Mouse (Mus musculus): ENCODE results near the gene Lrp8. TPM values are rescaled to one million over a fixed set of nuclear protein-coding genes. Genes with fewer than 3 reads are reported as not detected.

Lrp8 gene
- total RNA-seq (2021) = 1 to 10 TPM; 1.7 to 1.8 TPM

DNA sequence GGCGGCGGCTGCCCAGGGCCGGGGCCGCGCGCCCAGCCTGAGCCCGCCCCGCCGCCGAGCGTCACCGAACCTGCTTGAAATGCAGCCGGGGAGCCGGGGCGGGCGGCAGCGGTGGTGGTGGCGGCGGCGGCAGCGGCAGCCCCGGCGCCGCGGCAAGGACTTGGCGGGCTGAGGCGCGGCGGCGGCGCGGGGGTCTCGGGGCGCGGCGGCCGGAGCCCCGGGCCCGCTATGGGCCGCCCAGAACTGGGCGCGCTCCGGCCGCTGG, at the start of gene Lrp8:
Gene Lrp8 (plus strand): TSS at position 77 of the 265 bp plus-strand sequence.
- DNase-seq = no peak

DNA sequence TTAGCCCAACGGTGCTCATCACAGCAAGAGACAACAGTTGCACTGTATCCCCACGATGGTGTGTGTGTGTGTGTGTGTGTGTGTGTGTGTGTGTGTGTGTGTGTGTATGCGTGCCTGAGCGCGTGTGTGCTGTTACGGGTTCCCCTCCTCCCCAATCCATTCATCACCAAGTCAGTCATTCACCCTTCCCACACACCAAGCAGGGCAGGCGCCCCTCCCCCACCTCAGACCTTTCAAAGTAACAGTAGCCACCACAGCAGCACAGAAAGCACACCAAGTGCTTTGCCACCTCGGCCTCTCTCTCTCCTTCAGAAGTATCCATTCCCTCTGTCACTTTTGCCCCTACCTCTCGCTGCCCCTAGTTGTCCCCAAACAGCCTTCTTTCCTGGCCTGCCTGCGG, 45.8 kb upstream of the Lrp8 start:
- no peak for DNase-seq

DNA sequence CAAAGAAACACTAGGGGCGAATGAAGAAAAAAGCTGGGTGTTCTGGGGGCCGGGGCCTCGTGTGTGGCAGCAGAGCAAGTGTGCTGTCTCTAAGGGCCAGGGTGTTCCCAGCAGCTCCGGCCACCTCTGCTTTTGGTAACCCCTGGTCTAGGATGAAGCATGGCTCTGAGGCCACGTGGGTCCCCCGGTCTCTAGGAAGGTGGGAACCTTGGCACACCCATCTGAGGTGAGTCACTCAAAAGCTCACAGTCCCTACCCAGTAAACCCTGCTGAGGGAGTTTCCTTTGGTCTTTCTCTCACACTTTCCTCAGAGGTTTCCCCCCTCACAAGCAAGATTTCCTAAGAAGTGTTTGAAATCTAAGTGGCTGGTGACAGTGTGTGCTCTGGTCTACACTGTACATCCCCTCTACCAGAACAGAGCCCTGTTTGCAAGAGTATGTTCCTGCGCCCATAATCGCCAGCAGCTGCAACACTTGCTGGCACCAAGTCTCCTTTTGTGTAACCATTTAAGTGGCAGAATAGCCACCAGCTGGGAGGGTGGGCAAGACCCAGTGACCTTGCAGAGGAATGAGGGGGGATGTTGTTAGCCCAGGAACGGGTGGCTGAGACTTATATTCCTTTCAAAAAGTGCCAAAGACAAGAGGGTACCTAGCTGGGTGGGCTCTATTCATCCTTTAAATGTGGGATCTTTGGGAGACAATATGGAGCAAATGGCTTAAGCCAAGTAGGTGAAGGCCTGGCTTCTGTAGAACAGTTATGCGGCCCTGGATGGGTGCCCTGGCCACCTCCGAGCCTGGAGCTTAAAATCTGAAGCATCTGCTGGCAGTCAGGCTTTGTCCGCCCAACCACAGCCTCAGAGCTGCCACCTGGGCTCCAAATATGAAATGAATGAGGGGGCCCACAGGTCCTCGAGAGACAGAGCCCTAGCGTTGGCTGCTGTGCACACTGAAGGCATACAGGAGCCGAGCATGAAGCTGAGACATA, 44.3 kb upstream of the Lrp8 start:
- no peak for DNase-seq

DNA sequence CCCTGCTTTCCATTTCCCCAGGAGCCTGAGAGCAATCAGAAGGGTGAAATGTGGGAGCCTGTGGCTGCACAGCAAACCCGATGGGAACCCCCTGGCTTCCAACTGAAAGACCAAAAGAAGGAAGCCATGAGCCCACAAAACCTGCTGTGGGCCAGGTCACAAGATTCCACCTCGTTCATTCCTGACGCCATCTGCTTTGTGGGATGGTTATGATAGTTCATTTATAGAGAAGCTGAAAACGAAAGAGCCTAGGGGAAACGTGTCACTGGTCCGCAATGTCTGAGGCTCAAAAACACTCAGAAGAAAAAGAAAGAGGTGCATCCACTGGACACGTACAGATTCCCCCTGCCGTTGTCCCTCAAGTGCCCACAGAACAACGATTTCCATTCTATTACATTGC, 43.1 kb upstream of the Lrp8 start:
- no peak for DNase-seq

DNA sequence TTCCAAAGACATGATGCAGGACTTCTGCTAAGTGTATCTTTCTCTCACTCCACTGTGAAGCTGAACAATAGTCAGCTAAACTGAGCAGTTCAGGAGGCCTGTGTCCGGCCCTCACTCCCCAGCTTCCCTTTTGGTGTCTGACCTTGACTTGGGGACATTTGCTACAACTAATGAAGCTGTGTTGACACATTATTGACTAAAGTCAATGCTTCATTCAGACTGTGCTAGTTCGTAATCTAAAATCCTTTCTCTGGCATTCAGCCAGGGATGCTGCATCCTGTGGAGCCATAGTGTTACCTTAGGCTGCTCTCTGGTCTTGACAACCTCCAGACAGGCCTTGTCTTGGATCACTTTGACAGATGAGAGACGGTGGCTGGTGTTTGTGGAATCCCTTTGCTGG, 39.1 kb upstream of the Lrp8 start:
- no peak for DNase-seq

DNA sequence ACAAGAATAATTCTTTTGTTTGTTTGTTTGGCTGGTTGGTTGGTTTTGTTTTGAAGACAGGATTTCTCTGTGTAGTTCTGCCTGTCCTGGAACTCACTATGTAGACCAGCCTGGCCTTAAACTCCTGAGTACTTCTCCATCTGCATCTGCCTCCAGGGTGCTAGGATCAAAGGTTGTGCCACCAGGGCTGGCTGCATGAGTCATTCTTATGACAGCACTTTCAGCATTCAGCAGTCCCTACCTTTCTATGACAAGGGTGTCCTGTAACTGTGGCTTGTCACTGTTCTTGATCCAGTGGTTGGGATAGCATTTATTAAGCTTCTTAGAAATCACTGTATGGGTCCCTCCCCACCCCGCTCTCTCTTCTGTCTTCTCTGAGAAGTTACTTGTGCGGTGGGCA, 38.5 kb upstream of the Lrp8 start:
- no peak for DNase-seq

DNA sequence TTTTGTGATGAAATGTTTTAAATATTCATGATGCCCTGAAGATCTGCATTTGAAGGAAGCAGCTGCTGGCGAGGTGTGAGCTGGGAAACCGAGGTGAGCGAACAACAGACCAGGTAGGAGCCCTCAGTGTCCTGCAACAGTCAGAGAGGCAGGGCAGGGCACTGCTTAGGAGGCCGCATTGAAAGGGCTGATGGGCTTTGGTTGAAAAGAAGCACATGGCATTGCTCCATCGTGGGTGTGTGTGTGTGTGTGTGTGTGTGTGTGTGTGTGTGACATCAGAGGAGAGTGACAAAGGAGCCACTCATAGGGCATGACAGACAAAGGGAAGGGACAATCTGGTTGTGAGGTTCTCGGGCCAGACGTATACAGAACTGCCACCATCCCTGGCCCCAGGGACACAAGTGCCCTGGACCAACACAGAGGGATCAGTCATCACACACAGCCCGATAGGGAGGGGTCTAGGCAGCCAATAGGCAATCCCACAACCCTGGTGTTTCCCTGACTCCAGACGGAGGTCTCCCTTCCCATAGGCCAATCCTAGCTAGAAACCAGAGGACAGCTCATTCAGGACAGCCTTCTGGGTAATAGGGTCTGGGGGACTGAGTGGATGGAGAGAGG, 36.8 kb upstream of the Lrp8 start:
- DNase-seq = no peak

DNA sequence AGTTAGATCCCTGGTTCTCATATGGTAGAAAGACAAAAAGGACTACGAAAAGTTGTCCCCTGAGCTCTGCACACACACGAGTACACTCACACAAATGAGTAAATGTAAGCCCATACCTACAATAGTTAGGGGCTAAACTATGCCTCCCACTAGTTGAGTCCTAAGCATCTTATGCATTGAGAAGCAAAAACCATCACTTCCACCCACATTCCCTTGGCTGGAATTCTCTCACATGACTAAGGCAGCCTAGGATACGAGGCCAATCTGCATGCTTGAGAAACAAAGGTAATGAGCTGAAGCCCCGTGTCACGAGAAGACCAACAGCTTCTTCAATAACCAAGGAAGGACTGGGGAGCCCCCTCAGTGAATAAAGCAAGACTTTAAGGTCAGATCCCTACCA, 35.9 kb upstream of the Lrp8 start:
- DNase-seq = no peak

DNA sequence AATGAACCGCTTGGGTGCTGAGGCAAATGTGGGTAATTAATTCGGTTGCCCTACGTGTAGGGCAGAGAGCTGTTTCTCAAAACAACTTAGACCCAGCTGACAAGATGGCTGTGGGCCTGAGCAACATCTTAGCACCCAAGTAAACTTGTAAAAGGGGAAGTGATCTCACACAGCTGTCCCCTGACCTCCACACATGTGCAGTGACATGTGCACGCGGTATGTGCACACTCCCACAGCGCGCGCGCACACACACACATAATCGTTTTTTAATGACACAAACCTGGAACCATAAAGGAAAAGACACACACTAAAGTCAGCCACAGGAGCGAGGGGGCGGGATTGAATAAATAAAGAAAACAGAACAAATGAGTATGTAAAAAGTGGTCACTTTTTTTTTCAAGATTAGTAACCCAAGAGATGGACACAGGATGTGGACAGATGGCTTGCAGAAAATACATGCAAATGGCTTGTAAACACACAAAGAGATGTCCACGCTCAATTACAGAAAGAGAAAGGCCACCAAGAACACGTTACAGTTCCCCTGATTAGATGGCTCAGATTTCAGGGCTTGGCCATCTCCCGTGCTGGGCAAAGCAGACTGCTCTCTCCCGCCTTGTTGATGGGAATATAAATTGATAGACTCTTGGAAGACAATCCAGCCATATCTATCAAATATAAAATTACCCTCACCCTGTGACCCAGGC, 29.8 kb upstream of the Lrp8 start:
- no peak for DNase-seq

DNA sequence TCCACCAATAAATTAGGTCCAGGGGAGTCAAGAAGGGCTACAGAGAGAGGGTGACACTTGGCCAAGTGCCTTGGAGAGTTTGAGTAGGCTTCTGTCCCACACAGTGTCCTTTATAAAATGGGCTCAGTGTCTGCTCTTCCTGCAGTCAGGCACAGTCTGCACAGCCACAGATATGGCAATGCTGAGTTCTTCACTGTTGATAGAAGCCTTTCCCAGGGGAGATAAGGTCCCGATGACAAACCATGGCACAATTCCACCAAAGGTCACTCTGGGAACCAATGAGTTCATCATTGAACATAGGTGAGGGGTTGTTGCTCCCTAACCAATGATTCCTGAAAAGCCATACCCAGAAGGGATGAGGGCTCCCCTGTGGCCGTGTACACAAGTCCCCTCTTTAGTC, 27.2 kb upstream of the Lrp8 start:
- DNase-seq = no peak

DNA sequence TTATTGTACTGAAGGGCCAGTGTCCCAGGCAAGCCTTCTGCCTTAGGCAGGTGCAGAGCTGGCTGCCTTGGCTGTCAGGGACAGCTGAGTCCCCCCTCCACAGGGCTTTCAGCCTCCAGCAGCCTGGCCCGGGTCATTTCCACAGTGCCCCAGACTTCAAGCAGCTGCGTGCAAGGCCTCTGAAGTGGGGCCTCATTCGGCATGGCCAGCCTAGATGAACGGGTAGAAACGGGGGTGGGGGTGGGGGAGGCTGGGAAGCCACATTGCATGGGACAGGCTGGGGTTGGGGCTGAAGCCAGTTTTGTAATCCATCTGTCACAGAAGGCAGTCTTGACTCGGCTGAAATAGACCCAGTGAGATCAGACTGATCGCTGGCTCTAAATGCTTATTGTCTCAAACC, 26.4 kb upstream of the Lrp8 start:
- DNase-seq = no peak

DNA sequence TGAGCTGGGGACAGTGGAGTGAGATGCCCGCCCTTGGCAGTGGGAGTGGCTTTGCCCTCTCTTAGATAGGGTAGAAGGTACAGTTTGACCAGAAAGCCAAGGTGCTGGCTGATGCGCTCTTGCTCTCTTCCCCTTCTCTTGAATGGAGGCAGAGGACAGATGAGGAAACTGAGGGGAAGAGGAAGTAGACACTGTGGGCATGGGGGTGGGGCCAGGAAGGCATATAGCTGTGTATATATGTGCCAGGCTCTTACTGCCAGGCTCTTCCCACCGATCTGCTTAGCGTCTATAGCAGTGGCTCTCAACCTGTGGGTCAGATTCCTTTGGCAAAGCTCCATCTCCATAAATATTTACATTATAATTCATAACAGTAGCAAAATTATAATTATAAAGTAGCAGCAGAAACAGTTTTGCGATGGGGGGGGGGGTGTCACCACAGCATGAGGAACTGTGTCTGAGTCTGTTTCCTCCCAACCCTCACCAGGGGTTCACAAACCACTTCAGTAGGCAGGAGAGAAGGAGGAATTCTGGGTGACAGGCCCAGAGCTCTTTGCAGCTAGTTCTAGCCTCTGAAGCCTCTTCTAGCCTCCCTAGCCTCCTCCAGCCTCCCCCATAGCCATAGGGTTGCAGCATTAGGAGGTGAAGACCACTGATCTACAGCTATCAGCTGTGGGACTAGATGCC, 24.9 kb upstream of the Lrp8 start:
- no peak for DNase-seq

DNA sequence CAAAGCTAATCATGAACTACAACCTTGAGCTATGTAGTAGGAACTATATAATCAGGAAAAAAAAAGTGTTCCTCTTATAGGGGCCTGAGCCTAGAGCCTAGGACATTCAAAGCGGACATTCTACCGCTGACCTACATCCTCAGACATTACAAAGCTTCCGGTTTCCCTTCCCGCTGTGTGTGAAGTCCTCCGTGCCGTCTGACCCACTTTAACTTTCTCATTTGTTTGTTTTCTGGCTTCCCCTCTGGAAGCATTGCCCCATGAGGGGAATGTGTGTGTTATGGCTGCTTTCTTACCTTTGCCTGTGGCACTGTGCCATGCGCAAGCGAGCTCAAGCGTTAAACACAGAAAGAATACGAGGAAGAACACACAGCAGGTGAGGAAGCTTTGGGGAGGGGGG, 18.5 kb upstream of the Lrp8 start:
- no peak for DNase-seq

DNA sequence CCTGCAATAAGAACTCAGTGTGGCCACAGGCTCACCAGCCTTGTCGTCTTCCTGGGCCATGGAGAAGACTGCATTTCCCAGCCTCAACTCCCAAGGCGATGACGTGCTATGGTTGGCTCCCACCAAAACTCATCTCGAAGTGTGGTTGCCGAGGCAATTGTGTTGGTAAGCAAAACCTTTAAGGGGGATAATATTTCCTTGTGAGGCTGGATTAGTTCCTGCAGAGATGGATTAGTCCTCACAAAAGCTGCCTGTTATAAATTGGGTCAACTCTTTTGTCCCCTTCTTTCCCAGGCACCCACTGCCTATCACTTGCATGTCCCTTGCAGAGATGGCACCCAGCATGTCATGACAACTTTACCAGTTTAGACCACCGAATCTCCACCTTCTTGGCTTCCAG, 13.2 kb upstream of the Lrp8 start:
- DNase-seq = no peak

DNA sequence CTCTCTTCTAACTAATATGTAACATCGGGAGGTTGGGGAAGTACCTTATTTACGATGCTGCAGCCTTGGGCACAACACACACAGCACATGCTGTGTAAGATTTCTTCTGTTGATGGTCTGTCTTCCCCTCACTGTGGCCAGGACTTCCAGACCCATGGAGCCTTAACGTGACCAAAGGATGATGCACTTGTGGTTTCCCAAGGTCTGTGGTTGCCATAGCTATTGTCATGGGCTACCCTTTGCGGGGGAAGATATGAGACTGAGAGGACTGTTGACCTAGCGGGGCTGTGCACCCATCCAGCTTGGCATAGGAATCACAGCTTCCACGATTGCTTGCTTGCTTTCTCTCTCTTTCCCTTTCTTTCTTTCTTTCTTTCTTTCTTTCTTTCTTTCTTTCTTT, 1.3 kb upstream of the Lrp8 start:
- no peak for DNase-seq

DNA sequence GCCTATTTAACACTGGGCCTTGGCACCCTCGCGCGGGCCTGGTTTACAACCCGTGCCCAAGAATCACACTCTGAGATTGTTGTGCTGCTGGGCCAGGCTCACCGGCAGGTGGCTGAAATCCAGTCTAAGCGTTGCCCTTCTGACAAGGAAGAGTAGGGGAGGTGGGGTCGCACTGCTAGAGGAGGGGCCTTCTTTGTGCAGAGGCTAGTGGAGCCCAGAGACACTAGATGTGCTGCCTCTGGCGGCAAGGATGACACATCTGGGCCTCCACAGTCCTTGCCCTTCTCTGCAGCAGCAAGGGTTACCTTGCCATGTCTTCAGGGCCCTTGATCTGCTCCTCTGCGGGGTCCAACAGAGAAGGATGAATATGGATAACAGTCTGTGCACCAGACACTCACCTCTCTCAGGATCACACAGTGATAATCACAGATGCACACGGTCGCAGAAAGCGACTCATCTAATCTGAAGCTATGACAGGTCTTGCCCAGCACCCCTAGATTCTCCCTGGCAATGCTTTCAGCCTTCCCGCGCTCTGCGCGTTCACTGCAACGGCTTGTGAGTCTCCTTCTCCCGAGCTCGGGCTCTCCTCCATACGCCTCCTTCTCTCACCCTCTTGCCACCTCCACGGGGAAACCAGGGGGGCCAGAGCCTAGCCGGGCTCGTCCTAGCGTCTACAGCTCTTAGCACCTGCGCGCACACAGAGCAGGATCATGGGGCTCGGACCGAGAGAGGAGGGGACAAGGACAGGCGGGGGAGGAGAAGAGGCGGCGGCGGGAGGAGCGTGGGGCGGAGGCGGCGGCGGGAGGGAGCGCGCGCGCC, 486 bp upstream of the Lrp8 start:
- DNase-seq = peak; percentile 74

DNA sequence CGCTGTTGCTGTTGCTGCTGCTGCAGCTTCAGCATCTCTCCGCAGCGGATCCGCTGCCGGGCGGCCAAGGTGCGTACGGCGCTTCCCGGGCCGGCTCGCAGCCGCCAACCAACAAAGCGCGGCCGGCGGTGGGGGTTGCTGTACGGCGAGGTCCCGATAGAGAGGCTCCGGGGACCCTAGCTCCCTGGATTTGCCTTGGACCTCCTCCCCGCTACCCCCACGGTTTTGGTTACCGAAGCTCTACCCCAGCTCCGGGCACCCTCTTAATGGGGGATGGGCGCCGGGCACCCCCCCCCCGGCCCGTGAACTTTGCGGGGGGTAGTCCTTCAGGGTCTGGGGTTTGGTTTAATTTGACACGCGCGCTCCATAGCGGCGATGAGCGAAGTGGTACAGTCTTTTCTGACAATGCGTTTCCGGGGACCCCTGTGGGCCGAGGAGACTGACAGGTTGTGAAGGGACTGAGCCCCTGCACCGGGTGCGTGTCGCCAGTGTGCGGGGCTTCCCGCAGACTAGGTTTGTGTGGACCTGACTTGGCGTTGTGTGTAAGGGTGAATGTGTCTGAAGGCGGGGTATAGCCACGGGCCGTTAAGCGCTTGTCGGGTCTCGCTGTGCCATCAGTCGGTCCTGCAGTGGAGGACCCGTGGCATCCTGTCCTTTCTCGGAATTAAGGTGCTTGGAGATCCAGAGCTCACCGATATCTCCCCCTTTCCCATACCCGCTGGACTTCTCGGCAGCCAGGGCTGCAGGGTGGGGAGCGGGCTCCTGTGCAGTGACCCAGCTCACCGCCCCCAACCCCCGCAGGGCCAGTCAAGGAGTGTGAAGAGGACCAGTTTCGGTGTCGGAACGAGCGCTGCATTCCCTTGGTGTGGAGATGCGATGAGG, 630 bp downstream of the Lrp8 start:
- DNase-seq = no peak

DNA sequence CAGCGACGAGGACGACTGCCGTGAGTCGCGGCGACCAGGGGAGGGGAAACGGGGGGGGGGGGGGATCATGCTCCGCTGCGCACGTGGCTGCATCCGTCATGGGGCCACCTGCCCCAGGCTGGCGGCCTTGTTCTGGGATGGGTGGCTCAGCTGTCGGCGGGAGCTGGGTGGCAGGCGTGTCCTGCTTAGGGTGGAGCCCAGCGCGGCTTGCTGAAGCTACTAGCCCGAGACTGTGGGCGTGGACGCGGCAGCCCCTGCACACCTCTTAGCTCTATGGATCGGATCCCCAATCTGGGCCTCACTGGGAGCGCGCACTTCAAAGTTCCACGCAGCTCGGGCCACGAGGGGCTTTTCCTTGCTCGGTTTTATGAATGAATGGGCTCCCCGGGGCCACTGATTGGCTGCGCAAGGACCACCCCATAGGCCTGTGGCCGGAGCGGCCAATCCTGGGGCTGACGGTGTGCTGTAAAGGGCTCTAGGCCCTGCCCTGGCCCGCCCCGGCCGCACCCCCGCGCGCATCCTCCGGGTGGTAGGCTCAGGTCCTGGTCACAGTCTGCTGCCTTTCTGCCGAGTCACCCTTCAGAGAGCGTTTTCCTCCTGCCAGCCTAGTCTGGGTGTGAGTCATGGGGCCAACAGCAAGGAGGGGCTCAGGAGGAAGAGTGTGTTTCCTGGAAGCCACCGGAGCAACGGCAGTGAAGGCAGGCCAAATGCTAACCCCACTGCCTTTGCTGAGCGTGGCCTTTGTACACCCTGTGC, 1.5 kb downstream of the Lrp8 start:
- peak; percentile 71 for DNase-seq

DNA sequence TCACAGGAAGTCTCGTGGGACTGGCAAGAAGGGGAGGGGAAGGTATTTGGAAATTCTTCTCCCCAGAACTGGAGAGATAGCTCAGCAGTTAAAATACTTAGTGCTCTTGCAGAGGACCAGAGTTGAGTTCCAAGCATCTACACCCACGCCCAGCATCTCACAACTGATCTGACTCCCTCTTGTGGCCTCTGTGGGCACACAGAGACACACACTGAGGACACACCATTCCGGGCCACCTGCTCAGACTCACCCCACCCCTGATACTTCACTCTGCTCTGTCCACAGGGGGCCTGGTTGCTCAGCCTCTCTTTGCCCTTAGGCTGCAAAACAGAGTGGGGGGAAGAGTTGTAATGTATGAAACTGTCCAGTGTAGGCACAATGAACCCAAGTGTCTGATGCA, 3.4 kb downstream of the Lrp8 start:
- DNase-seq = no peak

DNA sequence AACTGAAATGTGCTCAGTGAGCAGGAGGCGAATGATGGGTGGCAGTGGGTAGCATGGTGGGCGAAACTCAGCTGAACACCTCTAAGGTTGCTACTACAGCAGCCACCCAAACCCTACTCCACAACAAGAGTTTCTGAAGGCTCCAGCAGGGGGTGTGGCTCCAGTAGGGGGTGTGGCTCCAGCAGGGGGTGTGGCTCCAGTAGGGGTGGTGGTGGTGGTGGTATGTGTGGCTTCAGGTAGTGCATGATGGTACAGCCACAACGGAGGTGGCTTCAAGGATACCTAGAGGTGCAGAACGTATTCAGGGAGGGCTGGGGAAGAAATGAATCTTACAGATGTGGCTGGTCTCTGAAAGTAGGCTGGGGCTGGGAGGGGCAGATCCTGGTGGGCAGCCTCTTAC, 5.7 kb downstream of the Lrp8 start:
- DNase-seq = no peak
